Mouse (Mus musculus) bone marrow macrophage, adult 2 months (primary cell): ENCODE results near the gene Sipa1l2. TPM values are rescaled to one million over a fixed set of nuclear protein-coding genes. Genes with fewer than 3 reads are reported as not detected.

Source experiments
- H3K27ac ChIP-seq: 2 replicates; pipeline ENCODE4 v1.5.1; 2012; ENCODE audit warnings: low read depth, low read length; ENCODE audit not compliant: insufficient read depth
- H3K4me1 ChIP-seq: 2 replicates; pipeline ENCODE4 v1.6.1; 2012; ENCODE audit warnings: low read length; ENCODE audit not compliant: control insufficient read depth, insufficient read depth
- H3K4me3 ChIP-seq: 2 replicates; pipeline ENCODE4 v1.5.1; 2012; ENCODE audit warnings: mild to moderate bottlenecking, low read length, moderate library complexity; ENCODE audit not compliant: insufficient read depth
- CTCF ChIP-seq: IDR thresholded peaks from 2 replicates; pipeline ENCODE4 v1.5.1; 2012; ENCODE audit warnings: low read depth, mild to moderate bottlenecking, low read length, moderate library complexity
- POLR2A ChIP-seq: IDR thresholded peaks from 2 replicates; pipeline ENCODE4 v1.6.1; 2012; ENCODE audit warnings: mild to moderate bottlenecking, low read depth, low read length, borderline replicate concordance
- polyA plus RNA-seq: library from polyadenylated mRNA; stranded (reverse); fragments of >200 nt; gene quantifications from 2 replicates; pipeline ENCODE4 v1.2.4, GENCODE M21; 2012; ENCODE audit not compliant: missing spikeins, insufficient read depth, insufficient read length

The Sipa1l2 gene
- polyA plus RNA-seq, 1 experiment, result 9.1 TPM

DNA sequence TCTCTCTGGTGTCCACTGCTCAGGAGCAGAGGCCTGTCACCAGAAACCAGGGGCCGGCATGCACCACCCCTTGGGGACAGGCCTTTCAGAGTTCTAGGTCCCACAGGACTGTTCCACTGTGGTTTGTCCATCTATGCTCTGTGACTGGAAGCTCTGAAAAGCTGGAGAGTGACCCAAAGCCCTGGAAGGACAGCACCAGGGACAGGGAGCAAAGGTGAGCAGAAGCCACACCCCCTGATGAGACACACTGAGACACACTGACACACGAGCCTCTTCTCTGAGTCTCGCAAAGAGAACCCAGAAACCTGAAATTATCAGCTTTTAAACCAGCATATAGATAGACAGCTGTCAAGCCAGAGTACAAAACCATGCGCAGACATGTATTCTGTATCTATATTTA lies 123.4 kb downstream of the Sipa1l2 start:
- H3K4me3 ChIP-seq, result no peak overlapping the region
- no peaks in the 10 kb centered on the region for H3K4me1 ChIP-seq
- TF ChIP-seq CTCF (no peak), POLR2A (no peak)
- no peak overlapping the region for H3K27ac ChIP-seq

DNA sequence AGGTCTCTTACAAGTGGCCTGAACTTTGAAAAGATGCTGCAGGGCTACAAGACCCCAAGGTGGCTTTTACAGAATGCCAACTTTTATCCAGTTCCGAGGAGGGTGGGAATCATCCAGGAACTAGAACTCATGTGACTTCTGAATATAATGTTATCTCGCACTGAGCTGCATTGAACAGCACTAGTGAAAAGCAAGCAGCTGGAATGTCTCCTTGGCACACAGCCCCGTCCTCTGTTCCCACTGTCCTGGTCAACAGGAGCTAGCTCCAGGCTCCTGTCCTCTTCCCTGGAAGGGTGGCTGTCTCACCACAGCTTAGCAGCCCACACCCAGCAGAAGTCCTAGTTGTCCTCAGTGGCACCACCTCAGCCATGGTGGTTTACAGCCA lies 124.4 kb downstream of the Sipa1l2 start:
- no peak overlapping the region for H3K4me3 ChIP-seq
- no peaks in the 10 kb centered on the region for H3K4me1 ChIP-seq
- H3K27ac ChIP-seq, result no peak overlapping the region
- no peak for TF ChIP-seq CTCF
- TF ChIP-seq POLR2A, result no peak

DNA sequence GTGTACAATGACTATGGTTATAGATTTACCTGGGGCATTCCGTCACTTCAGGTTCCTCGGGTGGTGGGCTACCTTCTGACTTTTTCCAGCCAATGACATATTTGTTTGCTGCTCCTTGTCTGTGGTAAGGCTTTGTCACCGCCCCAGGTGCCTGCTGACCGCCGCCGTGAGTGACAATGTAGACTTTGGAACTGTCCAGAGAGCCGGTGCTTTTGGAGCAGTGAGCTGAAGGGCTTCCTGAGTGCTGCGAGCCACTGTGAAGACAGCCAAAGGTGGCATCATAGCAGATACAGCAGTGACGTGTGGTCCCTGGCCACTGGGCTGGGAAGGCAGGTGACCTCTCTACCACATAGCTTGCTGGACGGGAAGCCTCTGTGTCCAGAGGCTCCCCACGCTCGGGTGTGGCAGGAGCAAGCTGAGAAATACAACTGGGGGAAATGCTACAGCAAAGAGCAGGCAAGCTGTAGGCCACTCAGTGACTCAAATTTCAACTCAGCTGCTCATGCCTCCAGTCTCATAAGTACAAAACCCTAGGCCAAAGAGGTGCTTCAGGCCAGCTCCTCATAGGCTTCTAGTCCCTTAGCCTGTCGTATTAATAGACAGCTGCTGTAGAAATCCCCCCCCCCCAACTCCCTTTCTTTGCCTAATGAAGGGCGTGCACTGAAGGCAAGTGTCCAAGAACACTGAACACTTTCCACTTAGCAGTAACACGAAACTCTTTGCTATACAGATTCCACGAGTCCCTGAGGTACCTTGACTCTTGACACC lies 125.0 kb downstream of the Sipa1l2 start:
- no peak for TF ChIP-seq CTCF
- Histone ChIP-seq H3K4me1 (no peaks in the 10 kb centered on the region), H3K27ac (no peak overlapping the region), H3K4me3 (no peak overlapping the region)

DNA sequence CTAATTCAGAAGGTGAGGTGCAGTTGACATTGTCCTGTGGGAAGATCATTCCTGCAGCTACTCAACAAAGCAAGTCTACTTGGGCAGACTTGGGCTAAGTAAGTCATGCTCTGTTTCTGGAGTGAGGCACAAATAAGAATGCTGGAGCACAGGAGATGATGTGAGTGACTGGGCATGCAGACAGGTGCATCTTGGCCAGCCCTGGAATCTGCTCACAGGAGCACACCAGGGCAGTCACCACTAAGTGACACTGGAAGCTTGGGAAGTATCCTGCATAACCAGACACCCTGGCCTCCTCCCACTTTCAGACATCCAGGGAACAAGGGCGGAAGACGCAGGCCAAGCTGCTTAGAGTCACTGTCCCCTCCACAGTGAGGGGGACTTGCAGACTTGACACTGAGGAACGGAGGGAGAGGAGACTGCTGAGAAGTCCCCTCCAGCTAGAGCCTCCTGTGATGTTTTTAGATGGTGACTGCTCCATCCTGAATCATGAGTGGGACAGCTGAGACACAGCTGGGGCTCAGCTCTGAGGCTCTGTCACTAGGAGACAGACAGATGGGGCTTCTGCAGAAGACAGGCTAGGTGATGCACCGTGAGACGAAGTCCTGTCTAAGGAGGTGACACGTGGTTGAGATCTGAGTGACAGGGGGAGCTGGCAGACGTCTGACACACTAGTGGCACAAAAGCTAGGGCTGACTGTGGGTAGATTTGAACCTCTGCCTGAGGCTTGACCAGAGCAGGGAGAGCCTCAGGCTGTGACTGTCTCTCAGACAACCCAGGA lies 134.1 kb downstream of the Sipa1l2 start:
- H3K4me1 ChIP-seq, result no peaks in the 10 kb centered on the region
- TF ChIP-seq CTCF (no peak), POLR2A (no peak)
- H3K4me3 ChIP-seq, result no peak overlapping the region
- H3K27ac ChIP-seq, result no peak overlapping the region

DNA sequence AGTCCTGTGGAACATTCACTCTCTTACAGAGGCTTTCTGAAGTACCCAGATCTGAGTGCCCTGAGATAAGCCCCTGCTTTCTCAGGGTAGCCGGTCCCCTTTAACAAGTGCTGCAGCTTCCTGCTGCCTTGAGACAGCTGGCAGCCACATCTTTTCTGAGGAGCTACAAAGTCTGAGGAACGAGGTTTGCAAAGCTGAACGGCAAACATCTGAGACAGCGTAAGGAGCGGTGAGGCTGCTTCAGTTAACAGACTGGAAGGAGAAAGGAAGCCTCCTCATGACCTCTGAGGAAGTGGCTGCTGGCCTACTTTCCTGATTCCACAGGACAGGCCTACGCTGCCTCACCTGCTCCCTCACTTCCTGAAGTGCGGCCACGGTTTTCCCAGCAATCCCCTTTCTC lies 135.5 kb downstream of the Sipa1l2 start:
- Histone ChIP-seq H3K27ac (no peak overlapping the region), H3K4me3 (no peak overlapping the region)
- TF ChIP-seq POLR2A, result no peak
- no peak for TF ChIP-seq CTCF

DNA sequence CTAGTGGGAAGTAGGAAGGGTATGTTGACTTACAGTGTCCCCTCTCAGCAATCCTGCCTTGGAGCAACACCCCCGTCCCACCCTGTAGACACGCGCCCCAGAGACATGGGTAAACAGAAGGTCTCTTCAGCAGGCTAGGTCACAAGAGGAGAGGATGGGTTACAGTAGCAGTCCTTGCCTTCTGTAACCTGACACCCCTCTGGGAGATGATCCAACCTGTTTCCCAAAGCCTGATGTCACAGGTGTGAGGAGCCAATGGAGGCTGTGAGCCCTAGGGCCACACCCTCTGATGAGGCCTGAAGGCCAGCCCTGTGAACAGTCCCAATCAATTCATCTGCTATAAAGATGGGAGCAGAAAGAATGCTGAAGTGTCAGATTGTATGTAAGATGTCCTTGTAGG lies 138.3 kb downstream of the Sipa1l2 start:
- no peak overlapping the region for H3K27ac ChIP-seq
- no peaks in the 10 kb centered on the region for H3K4me1 ChIP-seq
- no peak overlapping the region for H3K4me3 ChIP-seq
- TF ChIP-seq POLR2A, result no peak
- no peak for TF ChIP-seq CTCF

More for the DNA sequence above, 135.5 kb downstream of the Sipa1l2 start:
- H3K4me1 ChIP-seq, result no peaks in the 10 kb centered on the region

DNA sequence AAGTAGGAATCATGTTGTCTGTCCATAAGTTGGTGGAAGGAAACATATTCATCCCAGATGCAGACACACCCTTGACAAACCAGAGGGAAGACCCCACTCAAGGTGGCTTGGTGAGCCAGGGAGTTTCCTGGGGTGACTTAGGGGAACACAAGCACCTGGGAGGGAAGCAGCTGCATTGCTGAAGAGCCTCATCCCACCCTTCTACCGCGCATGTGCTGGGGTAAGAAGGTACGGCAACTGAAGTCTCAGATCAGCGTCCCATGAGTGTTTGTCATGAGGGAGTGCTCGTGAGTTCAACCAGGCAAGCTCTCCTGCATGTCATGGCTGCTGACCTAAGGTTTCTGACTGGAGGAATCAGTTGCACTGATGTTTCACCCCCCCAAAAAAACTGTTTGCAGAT lies 138.8 kb downstream of the Sipa1l2 start:
- Histone ChIP-seq H3K4me3 (no peak overlapping the region), H3K4me1 (no peaks in the 10 kb centered on the region), H3K27ac (no peak overlapping the region)
- TF ChIP-seq POLR2A, result no peak
- no peak for TF ChIP-seq CTCF

DNA sequence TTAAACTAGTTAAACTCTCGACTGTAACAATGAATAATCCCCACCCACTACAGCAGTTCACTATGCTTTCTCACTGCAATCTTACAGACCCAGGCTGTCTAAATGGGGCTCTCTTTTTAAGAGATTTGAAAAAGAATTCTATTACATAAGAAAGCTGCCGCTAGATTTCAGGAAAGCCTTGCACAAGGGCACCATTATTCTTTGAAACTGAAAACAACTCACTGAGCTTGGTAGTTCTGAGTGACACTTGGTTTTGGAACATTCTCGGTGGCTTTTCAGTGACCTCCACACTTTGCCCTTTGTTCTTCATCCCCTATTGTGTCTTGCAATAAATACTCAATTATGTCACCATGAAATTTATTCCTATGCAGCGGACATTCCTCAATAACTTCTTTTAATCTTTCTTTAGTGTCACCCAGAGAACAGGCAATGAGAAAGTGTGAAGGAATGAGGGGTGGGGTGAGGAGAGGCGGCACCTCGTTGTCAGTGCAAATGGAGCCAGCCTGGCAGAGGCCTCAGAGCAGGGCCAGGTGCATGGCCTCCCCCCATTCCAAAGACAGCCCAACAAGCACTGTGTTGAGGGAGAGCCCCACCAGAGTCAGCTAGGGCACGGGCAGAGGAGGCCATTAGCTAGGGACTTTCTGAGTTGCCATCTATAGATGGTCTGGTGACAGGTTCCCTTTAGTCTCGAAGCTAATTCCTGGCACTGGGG lies 140.5 kb downstream of the Sipa1l2 start:
- Histone ChIP-seq H3K4me1 (no peaks in the 10 kb centered on the region), H3K4me3 (no peak overlapping the region), H3K27ac (no peak overlapping the region)
- TF ChIP-seq POLR2A, result no peak
- no peak for TF ChIP-seq CTCF

DNA sequence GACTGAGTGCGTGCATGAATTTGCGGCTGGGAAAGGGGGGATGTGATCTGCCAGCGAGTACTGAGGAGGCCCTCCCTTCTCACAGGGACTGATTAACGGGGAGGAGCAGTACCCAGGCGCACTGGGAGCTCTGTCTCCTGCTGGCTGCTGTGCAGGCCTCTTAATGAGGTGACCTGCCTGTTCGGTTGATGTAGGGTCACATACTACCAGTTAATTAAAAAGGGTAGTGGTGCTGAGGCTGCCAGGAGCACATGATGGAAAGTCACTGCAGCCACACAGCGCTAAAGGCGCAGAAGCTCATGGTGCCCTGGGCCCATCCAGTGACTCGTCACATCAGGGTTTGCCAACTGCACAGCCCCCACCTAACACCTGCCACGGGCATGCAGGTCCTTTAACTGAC lies 145.7 kb downstream of the Sipa1l2 start:
- Histone ChIP-seq H3K27ac (no peak overlapping the region), H3K4me1 (peaks cover 12% of the 10 kb centered on the region), H3K4me3 (no peak overlapping the region)
- TF ChIP-seq CTCF (no peak), POLR2A (no peak)
